Mouse (Mus musculus): ENCODE data around the gene Dnajc28. TPM values are rescaled to one million over a fixed set of nuclear protein-coding genes. Genes with fewer than 3 reads are reported as not detected.

Dnajc28 gene
- polyA plus RNA-seq, 1 experiment: 0.19 TPM

- Histone ChIP-seq H3K9me3 (ENCODE audit: control insufficient read depth, low read length) (no peaks in the 10 kb centered on the region), H3K27me3 (ENCODE audit: control insufficient read depth) (peaks cover 4% of the 10 kb centered on the region; the same call in 1 of the 2 replicates), H3K36me3 (ENCODE audit: control insufficient read depth) (no peaks in the 10 kb centered on the region), H3K4me3 (replicated peaks) (no peak overlapping the region), H3K4me1 (ENCODE audit: control insufficient read depth) (peaks cover 11% of the 10 kb centered on the region)
- TF ChIP-seq GATA1 (IDR thresholded peaks at IDR 0.05; ENCODE audit: low read length) (no peak), TAL1 (IDR thresholded peaks at IDR 0.05; ENCODE audit: low read length) (no peak)
Measured at GRCm38 (mm10) chr16:91587730-91588453, 30.9 kb downstream of the Dnajc28 start.

GRCm38 (mm10) chr16:91586244-91586643, 32.6 kb downstream of the Dnajc28 start:
- H3K4me1 ChIP-seq (ENCODE audit: control insufficient read depth): peaks cover 11% of the 10 kb centered on the region
- peaks cover under 1% of the 10 kb centered on the region; the same call in 1 of the 2 replicates for H3K36me3 ChIP-seq (ENCODE audit: control insufficient read depth)
- no peaks in the 10 kb centered on the region for H3K9me3 ChIP-seq (ENCODE audit: control insufficient read depth, low read length)
- H3K4me3 ChIP-seq (replicated peaks): no peak overlapping the region
- no peak for TF ChIP-seq GATA1 (IDR thresholded peaks at IDR 0.05; ENCODE audit: low read length)
- no peak for TF ChIP-seq TAL1 (IDR thresholded peaks at IDR 0.05; ENCODE audit: low read length)
- H3K27me3 ChIP-seq (ENCODE audit: control insufficient read depth): peaks cover 3% of the 10 kb centered on the region; the same call in 1 of the 2 replicates

DNA sequence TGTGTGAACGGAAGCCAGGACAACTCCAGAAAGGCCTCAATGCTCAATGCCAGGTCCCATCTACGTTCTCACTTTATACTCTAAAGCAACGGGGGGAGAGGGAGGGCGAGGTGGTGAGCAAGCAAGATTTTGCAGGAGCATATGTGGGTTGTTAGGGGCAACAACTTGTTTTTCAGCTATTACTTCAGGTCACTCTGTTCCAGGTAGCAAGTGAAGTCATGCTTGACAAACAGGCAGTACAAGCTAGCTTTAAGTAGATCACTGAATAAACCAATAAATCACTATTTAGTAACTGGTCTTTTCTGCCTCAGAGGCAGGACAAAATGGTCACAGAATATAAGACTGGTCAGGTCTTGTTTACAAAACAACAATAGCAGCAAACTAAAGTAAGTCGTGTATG, 33.2 kb downstream of the Dnajc28 start:
- Histone ChIP-seq H3K4me1 (ENCODE audit: control insufficient read depth) (peaks cover 11% of the 10 kb centered on the region), H3K4me3 (replicated peaks) (no peak overlapping the region), H3K36me3 (ENCODE audit: control insufficient read depth) (peaks cover 3% of the 10 kb centered on the region; the same call in 1 of the 2 replicates), H3K27me3 (ENCODE audit: control insufficient read depth) (peaks cover 2% of the 10 kb centered on the region; the same call in 1 of the 2 replicates), H3K9me3 (ENCODE audit: control insufficient read depth, low read length) (no peaks in the 10 kb centered on the region)
- TF ChIP-seq GATA1 (IDR thresholded peaks at IDR 0.05; ENCODE audit: low read length): no peak
- no peak for TF ChIP-seq TAL1 (IDR thresholded peaks at IDR 0.05; ENCODE audit: low read length)

GRCm38 (mm10) chr16:91582307-91582706, 36.5 kb downstream of the Dnajc28 start:
- no peaks in the 10 kb centered on the region for H3K27me3 ChIP-seq (ENCODE audit: control insufficient read depth)
- H3K9me3 ChIP-seq (ENCODE audit: control insufficient read depth, low read length): no peaks in the 10 kb centered on the region
- H3K4me3 ChIP-seq (replicated peaks): no peak overlapping the region
- peaks cover 2% of the 10 kb centered on the region for H3K4me1 ChIP-seq (ENCODE audit: control insufficient read depth)
- H3K36me3 ChIP-seq (ENCODE audit: control insufficient read depth): peaks cover 3% of the 10 kb centered on the region; the same call in 1 of the 2 replicates
- no peak for TF ChIP-seq GATA1 (IDR thresholded peaks at IDR 0.05; ENCODE audit: low read length)

DNA sequence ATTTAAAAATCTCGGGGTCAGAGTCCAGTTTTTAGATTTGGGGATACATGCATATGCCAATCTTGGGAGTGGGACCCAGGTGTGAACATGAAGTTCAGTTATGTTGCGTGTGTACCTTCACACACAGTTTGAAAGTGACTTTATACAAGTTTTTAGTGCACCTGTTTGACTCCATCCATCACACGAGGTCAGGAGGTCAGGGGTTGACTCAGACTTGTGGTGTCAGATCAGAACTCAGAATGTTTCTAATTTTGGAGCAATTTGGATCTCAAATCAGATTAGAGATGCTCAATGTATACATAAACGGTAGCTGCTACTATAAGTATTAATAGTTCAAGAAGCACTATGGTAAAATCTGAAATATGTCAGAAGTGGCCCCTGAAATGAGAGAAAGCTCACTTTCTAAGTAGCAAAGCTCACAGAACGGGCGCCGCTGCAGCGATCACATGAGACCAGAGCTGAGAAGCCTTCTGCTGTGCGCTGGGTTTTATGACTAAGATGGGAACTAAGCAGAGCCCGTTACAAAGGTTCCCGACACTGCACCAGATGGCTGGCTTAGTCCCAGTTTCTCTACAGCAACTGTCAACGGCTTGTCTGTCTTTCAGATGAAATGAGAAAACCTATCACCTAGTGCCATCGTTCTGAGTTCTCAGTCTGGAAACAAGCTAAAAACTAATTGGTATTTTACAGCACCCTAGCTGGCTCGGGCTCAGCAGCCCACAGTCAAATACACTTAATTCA, 39.7 kb downstream of the Dnajc28 start:
- no peak for TF ChIP-seq TAL1 (IDR thresholded peaks at IDR 0.05; ENCODE audit: low read length)
- H3K27me3 ChIP-seq (ENCODE audit: control insufficient read depth): no peaks in the 10 kb centered on the region
- peaks cover 2% of the 10 kb centered on the region for H3K4me1 ChIP-seq (ENCODE audit: control insufficient read depth)
- no peaks in the 10 kb centered on the region for H3K9me3 ChIP-seq (ENCODE audit: control insufficient read depth, low read length)
- H3K4me3 ChIP-seq (replicated peaks): no peak overlapping the region
- peaks cover 3% of the 10 kb centered on the region; the same call in 1 of the 2 replicates for H3K36me3 ChIP-seq (ENCODE audit: control insufficient read depth)

DNA sequence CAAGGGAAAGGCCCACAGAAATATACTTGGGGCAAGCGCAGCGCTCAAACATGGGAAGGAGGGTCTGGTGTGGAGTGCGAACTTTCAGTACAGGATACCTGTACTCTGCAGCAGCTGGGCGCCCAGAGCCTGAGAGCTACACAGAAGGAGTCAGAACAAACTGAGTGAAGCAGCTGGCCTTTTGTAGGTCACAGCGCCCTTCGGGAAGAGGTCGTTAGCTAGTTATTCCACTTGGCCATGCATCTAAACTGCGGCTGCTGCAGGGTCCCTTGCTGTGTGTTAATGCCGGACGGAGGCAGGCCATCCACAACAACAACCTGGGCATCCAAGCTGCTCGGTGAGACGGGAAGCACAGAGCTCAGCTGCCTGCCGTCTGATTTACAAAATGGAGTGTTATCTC, 43.7 kb downstream of the Dnajc28 start:
- TF ChIP-seq TAL1 (IDR thresholded peaks at IDR 0.05; ENCODE audit: low read length) (no peak), GATA1 (IDR thresholded peaks at IDR 0.05; ENCODE audit: low read length) (no peak)
- no peak overlapping the region for H3K4me3 ChIP-seq (replicated peaks)
- peaks cover 2% of the 10 kb centered on the region for H3K4me1 ChIP-seq (ENCODE audit: control insufficient read depth)
- peaks cover 6% of the 10 kb centered on the region; the same call in 1 of the 2 replicates for H3K27me3 ChIP-seq (ENCODE audit: control insufficient read depth)
- no peaks in the 10 kb centered on the region for H3K9me3 ChIP-seq (ENCODE audit: control insufficient read depth, low read length)
- H3K36me3 ChIP-seq (ENCODE audit: control insufficient read depth): no peaks in the 10 kb centered on the region

DNA sequence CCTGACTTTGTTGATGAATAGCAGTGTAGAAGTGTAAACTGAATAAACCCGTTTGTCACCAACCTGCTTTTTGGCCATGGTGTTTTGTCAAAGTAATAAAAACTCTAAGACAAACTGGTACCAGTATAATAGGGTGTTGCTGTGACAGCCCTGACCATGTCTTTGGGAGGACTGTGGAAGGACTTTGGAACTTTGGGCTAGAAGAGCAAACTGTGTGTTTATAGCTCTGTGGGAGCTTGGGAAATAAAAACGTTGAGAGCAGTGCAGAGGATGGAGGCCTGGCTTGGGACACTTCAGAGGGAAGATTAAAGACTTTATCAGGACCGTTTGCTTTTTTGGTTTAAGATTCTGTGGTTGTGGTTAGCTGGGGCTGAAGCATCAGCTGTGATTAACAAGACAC, 47.7 kb downstream of the Dnajc28 start:
- peaks cover 4% of the 10 kb centered on the region for H3K4me1 ChIP-seq (ENCODE audit: control insufficient read depth)
- no peaks in the 10 kb centered on the region for H3K36me3 ChIP-seq (ENCODE audit: control insufficient read depth)
- TF ChIP-seq GATA1 (IDR thresholded peaks at IDR 0.05; ENCODE audit: low read length) (no peak), TAL1 (IDR thresholded peaks at IDR 0.05; ENCODE audit: low read length) (no peak)
- no peak overlapping the region for H3K4me3 ChIP-seq (replicated peaks)
- H3K27me3 ChIP-seq (ENCODE audit: control insufficient read depth): peaks cover 8% of the 10 kb centered on the region; the same call in 1 of the 2 replicates
- H3K9me3 ChIP-seq (ENCODE audit: control insufficient read depth, low read length): no peaks in the 10 kb centered on the region

DNA sequence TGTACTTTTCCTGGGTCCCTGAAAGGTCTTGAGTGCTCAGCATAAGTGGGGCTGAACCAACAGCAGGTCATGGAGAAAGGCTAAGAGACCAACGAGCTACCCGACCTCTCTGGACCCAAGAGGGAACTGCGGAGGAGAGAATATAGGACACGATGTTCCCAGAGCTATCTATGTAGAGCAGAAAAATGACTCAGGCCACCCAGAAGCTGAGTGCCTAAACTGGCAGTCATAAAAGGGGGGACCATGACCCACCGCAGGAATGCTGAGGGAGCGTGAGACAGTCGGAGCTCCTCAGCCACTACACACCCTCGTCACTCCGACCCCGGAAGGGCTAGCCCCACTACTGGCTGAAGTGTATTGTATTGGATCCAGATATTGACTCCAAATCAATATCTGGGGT, 49.9 kb downstream of the Dnajc28 start:
- peaks cover 8% of the 10 kb centered on the region; the same call in 1 of the 2 replicates for H3K27me3 ChIP-seq (ENCODE audit: control insufficient read depth)
- H3K4me3 ChIP-seq (replicated peaks): no peak overlapping the region
- no peak for TF ChIP-seq TAL1 (IDR thresholded peaks at IDR 0.05; ENCODE audit: low read length)
- no peak for TF ChIP-seq GATA1 (IDR thresholded peaks at IDR 0.05; ENCODE audit: low read length)

GRCm38 (mm10) chr16:91566002-91566401, 52.8 kb downstream of the Dnajc28 start:
- no peak overlapping the region for H3K4me3 ChIP-seq (replicated peaks)
- peaks cover 25% of the 10 kb centered on the region for H3K4me1 ChIP-seq (ENCODE audit: control insufficient read depth)
- TF ChIP-seq GATA1 (IDR thresholded peaks at IDR 0.05; ENCODE audit: low read length): no peak
- TF ChIP-seq TAL1 (IDR thresholded peaks at IDR 0.05; ENCODE audit: low read length): no peak
- peaks cover 5% of the 10 kb centered on the region; the same call in 1 of the 2 replicates for H3K27me3 ChIP-seq (ENCODE audit: control insufficient read depth)
- H3K9me3 ChIP-seq (ENCODE audit: control insufficient read depth, low read length): no peaks in the 10 kb centered on the region
- H3K36me3 ChIP-seq (ENCODE audit: control insufficient read depth): peaks cover 28% of the 10 kb centered on the region

More for the DNA sequence above, 49.9 kb downstream of the Dnajc28 start:
- Histone ChIP-seq H3K36me3 (ENCODE audit: control insufficient read depth) (peaks cover 7% of the 10 kb centered on the region), H3K4me1 (ENCODE audit: control insufficient read depth) (peaks cover 24% of the 10 kb centered on the region), H3K9me3 (ENCODE audit: control insufficient read depth, low read length) (no peaks in the 10 kb centered on the region)
